Mouse (Mus musculus) neural tube, embryonic 10.5 days (tissue): ENCODE measurements around the gene Cdk20.
"Not testable (repeated sequence)": the region's sequence is repeated elsewhere in the genome, so short reads cannot be mapped to it uniquely, and the experiment has no call there.

ENCODE experiments used
- DNase-seq: peaks from one replicate; pipeline ENCODE4 v3.0.0-alpha.2; 2017; ENCODE audit warnings: low spot score; ENCODE audit errors: extremely low spot score

The Cdk20 gene

DNA sequence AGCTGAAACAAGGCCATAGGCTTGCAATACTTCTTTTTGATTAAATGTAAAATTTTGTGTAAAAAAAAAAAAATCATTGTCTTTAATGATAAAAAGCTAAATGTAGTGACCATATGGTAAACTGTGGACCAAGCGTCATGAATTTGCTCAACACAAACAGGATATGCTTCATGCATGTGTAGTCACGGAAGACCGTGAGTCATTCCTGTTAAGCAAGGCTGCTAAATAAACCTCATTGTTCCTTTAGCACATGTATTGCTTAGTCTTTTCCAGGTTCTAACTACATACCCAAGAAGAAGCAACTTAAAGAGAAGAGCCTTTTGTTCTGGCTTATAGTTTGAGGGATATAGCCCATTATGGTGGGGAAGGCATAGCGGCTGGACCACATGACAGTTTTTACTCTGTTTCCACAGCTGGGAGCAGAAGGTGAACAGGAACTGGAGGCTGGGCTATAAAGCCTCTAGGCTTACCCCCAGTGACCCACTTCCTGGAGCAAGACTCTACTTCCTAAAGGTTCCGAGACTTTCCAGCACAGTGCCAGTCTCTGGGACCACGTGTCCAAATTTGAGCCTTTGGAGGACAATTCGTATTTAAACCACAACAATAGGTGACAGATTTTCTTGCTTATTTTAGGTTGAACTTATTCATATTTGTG is 10.0 kb upstream of the Cdk20 start:
- no peak for DNase-seq

DNA sequence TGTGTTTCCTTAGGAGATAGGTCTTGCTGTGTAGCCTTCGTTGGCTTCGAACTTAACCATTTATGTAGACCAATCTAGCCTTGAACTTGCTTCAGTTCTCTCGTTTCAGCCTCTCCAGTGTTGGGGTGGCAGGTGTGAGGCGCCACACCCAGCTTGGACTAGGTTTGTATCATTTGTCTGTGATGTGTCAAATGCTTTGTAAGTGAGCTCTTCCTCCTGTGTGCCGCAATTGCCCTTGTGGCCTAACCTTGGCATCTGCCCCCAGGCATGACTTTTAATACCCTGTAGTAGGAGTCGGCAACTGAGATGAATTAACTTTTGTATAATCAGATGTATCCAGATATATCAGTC is 9.5 kb upstream of the Cdk20 start:
- no peak for DNase-seq

DNA sequence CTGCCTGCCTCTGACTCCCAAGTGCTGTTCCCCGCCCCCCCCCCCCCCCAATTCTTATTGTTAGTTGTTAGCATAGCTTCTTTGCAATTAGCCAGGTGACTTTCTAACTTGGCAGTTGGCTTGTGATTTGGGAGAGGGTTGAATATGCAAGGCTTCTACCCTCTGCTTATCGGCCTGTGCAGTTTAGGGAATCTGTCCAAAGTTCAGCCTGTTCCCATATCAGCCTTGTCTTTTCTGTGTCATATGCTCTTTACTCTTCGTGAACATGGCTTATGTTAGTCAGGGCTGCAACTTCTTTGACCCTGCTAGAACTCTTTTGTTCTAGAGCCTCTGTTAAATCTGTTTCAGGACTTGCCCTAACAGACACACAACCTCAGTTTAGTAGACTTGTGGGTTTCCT is 7.8 kb upstream of the Cdk20 start:
- DNase-seq = no peak

DNA sequence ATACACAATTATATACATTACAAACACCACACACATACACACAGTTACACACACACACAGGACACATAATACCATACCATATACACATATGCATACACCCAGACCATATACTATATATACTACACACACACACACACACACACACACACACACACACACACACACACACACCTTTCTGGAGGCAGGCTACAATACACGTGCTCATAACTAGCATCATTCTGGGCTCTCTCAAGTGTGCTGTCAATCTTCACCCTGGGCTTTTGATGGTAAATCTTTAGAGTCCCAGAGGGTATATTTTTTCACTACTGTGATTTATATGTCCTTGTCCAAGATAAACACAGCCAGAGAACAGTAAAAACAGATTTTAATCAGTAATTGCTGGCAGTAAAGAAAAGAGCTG is 6.8 kb upstream of the Cdk20 start:
- no peak for DNase-seq

DNA sequence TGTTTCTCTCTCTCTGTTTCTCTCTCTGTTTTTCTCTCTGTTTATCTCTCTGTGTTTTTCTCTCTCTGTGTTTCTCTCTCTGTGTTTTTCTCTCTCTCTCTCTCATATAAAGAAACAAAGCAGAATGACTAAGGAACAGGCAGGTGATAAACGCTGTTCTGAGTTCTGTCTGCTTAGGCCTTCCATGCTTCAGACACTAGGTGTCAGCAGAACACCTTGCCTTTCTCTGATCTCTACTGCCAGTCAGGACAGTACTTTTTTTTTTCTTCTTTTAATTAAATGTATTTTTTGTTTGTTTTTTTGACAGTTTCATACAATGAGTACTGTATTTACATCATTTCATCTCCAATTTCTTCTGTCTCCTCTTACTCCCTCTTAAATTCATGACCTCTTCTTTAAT is 2.8 kb upstream of the Cdk20 start:
- no peak for DNase-seq

DNA sequence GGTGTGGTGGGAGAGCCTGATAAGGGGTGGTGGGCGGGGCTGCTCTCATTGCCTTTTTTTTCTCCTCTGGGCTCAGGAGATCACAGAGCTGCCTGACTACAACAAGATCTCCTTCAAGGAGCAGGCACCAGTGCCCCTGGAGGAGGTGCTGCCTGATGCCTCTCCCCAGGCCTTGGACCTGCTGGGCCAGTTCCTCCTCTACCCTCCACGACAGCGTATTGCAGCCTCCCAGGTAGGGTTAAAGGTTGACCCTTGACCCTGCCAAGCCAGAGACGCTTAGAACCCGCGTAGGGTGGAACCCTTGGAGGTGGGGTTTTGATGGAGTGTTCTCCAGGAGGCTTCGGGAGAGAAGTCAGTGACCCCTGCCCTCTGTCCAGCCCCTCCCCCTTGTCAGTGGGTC is 5.7 kb downstream of the Cdk20 start:
- DNase-seq = no peak

DNA sequence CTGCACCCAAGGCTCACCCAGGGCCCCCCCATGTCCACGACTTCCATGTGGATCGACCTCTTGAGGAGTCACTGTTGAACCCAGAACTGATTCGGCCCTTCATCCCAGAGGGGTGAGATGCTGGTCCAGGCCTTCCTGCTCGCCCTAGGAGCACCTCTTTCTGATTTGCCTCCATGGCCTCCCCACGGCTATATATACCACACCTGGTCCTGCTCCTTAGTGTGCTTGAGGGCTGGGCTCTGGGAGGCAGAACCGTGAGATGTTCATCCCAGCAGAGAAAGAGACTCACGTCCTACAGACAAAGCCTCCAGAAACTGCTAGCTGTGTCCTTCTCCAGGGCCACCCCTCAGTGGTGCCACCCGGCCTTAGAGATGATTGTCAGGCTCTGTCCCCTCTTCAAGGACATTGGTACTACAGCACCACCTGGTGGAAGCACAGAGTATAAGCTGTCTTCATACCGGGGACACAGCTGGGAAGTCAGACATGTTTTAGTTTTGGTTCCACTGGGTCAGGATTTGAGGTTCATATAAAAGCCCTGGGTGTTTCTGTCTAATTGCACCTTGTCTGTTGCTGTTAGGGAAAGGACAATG is 6.8 kb downstream of the Cdk20 start:
- peak; percentile 62 for DNase-seq

DNA sequence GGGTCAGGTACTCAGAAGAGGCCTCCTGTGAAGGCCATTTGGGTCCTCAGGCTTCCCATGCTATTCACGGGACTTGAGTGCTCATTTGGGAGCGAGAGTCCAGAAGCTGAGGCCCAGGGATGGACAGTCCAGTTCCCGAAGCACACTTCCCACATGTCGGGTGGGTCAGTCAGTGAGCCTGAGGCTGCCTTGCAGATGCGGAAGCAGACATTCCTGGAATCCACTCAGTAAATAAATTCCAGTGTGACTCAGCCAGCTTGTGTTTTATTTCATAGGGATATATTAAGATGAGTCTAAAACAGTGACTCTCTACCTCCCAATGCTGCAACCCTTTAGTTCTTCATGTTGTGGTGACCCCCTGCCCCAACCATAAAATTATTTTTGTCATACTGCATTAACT is 7.4 kb downstream of the Cdk20 start:
- DNase-seq = no peak

DNA sequence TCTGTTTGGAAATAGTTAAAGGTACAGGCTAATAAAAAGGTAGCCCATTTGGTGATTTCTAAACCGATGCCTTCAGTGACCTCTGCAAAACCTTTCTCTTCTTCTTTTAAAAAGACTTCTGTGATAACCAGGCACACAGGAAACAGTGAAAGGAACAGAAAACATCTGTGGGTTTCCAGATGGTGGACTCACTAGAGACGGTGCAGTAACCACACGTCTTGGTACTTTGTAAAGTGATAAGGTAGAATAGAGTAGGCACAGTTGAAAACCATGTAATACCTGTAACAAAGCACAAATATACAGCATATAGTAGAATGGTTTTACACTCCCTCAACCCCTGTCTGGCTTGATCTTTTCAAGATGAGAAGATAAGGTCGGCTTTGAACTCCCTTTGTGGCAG is 8.5 kb downstream of the Cdk20 start:
- no peak for DNase-seq

DNA sequence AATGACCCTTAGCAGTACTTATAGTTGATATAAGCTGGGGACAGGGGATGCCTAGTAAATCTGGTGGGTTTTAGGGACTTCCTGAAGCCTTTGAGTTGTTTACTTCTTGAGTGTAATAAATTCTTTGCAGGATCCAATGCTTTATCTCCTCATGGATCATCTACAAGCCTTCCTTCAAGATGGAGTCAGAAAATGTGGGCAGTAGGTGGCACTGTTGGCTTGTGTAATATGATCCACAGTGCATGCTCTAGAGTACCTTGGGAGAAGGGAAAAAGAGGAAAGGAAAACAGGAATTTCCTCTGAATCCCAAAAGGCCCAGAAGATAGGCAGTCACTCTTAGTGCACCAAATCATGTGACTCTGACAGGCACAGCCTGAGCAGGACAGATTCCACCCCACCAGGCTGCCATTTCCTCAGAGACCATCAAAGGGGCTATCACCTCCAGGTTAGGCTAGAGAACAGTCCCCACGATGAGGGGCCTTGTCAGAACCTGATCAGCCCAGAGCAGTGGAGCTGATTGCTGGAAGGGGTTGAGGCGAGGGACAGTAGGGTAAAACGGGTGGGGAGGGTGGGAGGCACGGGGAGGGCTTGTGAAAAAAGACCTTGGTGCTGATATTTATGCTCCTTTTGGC is 11.3 kb downstream of the Cdk20 start:
- DNase-seq = peak; percentile 61

DNA sequence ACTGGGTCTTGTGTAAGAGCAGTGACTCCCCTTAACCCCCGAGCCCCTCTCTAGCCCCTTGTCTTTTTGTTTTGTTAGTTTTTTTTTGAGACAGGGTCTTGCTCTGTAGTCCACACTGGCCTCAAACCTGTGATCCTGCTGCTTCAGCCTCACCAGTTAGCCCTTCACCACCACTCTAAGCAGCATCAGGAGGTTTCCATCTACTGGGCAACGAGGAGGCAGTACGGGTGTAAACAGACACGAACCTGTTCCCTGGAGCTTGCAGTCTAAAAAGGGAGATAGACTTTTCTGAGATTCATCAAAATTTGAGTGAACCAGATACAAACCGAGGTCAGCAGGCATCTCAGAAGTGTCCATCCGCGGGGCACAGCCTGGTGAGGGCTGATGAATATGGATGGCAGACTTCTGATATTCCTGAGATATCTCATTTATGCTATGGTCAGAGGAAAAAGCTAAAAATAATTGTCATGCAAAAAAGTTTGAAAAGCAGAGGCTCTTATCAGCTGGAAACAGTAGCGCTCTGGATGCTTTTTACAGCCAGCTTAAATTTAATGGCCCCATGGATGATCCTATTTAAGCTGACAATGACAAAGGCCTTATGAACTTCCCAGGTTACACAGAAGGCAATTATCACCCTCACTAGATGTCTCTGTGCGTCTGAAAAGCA is 13.3 kb downstream of the Cdk20 start:
- DNase-seq = no peak

DNA sequence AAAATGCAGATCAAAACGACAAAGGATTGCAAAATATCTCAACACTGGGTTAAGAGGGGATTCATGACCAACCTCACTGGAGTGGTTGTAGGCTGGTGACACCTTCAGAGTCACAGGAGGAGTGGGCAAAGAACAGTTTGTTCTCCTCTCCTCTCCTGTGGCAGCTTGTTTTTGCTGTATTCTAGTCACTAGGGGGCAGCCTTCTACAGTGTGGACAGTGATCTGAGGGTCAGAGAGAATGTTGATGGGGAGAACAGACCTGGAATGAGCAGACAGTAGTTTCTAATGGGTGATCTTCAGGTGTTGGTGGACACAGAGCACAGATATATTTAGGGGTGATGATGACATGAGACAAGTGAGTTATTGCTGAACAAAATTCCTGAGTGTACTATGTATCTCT is 15.8 kb downstream of the Cdk20 start:
- DNase-seq = no peak

DNA sequence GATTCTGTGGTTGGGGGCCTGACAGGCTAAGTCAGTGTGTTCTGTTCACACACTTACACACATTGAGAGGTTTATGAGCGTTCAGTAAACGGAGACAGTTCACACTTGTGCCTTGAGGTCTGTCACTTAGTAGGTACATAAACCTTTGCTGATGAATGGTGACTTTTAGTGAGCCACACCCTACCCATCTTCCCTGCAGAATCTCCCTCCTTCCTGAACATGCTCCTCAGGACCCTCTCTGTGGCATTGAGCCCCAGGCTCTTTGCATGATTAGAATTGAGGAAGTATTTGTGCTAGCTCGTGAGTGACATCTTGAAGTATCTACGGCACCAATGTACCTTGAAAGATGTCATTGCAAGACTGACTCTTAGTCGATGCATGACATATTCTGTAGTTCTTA is 16.6 kb downstream of the Cdk20 start:
- DNase-seq = no peak

DNA sequence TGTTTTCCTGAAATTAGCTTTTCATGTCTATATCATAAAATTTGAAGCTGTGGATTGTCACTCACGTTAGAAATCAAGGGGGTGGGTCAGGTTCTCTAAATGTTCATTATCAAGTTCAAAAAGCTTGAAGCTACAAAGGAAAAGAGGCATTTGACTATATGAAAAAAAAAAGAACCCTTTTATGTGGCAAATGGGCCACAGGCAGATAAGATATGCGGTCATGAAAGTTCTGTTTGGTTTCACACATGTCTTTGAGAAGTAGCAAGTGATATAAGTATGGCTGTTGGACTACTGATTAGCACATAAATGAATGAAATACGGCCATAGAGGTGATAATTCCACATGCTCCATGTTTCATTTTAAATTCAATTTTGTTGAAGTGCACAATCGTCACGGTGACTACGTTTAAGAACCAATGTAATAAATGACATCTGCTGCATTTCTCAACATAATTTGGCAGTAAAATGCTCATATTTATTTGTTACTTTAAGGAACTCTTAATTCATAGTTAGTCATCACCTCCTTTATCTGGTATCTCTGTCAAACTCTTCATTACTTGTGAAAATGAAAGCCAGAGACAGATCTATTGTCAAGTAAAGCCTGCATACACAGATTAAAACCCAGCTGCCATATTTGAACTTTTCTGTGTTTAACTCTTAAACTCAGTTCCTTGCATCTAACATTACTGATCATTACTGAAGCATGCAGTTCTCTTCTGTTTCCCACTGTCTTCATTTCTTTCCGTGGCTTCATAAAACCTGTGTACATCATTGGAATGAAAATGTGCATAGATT is 18.1 kb downstream of the Cdk20 start:
- no peak for DNase-seq

DNA sequence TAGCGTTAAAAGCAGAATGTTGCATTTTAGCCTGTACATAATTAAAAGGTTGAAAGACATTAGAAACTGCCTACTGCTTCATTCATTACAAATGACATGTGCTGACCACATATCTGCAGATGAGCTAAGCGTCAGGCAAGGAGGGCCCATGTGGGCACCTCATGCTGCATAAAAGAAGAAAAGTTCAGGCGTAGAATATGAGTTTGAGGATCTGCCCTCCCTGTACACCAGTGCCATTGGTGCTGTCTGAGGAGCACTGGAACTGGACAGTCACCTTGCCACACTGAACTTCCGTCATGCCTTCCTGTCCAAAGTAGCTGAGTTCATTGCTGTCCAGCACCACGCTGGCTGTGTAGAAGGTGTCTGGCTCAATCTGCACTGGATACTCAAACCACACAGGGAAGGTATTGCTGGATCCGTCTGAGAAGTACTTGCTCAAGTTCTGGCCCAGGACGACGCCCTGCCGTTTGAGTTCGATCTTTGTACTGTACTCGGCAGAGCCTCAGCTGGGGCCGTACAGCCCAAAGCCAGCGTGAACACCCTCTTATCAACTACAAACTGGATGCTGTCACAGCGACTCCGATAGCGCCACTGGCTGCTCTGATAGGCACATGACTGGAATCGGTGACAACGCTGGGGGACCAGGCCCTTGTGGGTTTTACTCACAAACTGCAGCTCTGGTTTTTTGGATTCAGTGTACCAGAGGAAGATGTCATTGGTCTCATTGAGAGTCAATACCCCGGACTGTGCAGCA is 25.3 kb downstream of the Cdk20 start:
- DNase-seq = not testable (repeated sequence)

DNA sequence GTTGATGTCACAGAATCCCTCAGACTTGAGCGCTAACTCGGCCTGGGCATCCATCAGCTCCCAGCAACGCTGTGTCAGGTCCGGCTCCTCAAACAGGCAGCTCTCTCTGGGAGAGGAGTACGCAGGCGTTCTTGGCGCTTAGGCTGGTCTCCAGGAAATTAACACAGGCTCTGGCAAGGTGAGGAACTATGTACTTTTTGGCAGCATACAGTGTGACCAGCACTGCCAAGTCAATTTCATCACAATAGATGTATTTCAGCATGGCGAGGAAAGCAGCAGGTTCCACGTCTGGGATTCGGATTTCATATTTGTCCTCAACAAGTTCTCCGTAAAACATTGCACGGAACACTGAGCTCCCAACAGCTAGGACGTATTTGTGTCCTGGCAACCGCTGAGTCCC is 26.1 kb downstream of the Cdk20 start:
- DNase-seq = no peak

DNA sequence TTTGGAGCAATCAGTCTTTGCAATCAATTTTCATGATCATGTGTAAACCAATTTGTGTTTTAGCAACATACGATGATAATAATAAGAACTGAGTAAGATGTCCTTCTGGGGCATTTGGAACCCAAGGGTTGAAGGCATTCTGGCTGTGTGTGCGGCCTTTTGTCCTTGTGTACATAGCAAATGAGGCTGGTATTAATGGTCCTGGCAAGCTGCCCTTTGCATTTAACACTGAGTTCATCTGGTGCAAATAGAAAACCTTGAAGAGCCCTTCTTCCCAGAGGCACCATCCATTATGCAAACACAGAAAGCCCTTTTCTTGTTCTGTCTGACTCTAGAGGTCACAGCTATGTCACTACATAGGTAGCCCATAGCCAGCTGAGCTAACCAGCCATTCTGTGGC is 30.5 kb downstream of the Cdk20 start:
- no peak for DNase-seq

DNA sequence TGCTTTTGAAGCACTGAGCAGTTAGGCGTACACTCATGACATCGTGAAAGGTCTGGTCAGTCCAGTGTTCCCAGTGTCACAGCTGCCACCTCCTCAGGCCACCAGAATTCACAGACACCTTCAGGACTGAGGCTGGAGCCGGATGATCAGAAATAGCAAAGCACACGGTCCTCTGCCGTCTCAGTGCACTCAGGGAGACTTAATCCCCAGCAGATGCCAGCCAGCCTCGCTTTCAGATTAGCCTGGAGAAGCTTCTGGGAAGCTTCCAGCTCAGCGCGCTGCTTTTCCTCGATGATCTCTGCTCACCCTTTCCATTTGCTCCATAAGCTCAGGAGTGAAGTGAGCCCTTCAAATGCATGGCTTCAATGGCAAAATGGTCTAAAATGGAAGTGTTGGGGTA is 33.1 kb downstream of the Cdk20 start:
- DNase-seq = no peak

DNA sequence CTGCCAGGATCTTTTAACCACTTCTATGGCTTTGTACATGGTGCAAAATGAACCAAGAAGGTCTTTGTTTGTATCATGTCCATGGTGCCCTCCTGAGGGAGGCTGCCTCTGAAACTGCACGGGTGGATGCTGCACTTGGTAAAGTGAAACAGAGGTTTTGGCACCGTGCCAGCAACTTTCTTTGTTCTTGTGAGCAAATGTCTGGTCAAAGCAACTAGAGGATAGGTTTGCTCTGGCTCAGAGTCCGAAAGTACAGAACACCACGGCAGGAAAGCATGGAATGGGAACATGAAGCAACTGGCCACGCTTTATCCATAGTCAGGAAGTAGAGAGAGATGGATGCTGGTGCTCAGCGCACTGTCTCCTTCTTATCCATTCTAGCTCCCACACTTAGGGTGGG is 35.8 kb downstream of the Cdk20 start:
- DNase-seq = no peak

DNA sequence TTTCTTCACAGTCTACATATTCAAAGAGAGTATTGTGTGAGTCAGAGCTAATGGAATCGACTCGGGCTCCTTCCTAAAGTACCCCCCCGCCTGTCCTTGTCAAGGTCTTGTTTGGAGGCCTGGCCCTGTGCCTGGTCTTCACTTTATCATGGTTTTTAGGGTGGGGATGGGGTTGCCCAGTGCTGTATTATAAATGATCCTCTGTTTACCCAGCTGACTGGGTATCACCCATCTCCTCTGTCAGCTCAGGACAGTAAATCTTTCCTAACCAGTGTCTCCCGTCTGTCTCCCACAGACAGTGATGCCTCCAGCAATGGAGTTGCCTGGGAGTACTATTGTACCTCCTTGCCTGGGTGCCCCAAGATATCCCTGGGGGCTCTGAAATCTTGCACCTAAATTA is 45.9 kb downstream of the Cdk20 start:
- no peak for DNase-seq

DNA sequence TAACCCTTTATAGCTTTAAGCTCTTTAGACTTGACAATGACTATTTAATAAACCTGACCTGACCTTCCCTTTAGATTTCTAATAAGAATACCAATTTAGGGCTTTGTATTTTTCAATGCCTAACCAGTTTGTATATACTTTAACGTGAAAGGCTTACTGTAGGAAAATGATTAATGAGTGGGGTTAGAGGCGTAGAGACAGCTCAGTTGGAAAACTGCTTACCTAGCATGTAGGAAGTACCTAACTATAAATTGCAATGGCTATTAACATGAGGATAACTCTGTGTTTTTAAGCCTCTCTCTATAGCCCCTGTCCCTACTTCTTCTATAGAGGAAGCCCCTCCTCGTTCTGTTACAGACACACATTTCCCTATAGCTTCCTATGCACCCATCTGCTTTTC is 47.8 kb downstream of the Cdk20 start:
- no peak for DNase-seq
